Mouse (Mus musculus): ENCODE measurements around the gene Clmp.
"Not testable (repeated sequence)": the region's sequence is repeated elsewhere in the genome, so short reads cannot be mapped to it uniquely, and the experiment has no call there.

The Clmp gene

GRCm38 (mm10) chr9:40804576-40804975 lies 118.8 kb downstream of the Clmp start:
- not testable (repeated sequence) for DNase-seq

- peak; percentile 81 for DNase-seq
Observed at GRCm38 (mm10) chr9:40805263-40805662, 119.5 kb downstream of the Clmp start.

GRCm38 (mm10) chr9:40806440-40807288 lies 120.9 kb downstream of the Clmp start:
- DNase-seq = peak; percentile 26

- DNase-seq = no peak
Observed at GRCm38 (mm10) chr9:40807289-40807920, 121.6 kb downstream of the Clmp start.

GRCm38 (mm10) chr9:40808061-40808906 lies 122.5 kb downstream of the Clmp start:
- DNase-seq = no peak

GRCm38 (mm10) chr9:40808907-40809280 lies 123.1 kb downstream of the Clmp start:
- DNase-seq = no peak

GRCm38 (mm10) chr9:40811860-40812259 lies 126.1 kb downstream of the Clmp start:
- DNase-seq = peak; percentile 44

GRCm38 (mm10) chr9:40814060-40814459 lies 128.3 kb downstream of the Clmp start:
- no peak for DNase-seq

- no peak for DNase-seq
Observed at GRCm38 (mm10) chr9:40817325-40818028, 131.7 kb downstream of the Clmp start.

- no peak for DNase-seq
Observed at GRCm38 (mm10) chr9:40825601-40826000, 139.8 kb downstream of the Clmp start.

GRCm38 (mm10) chr9:40827366-40827765 lies 141.6 kb downstream of the Clmp start:
- no peak for DNase-seq

GRCm38 (mm10) chr9:40834569-40834968 lies 148.8 kb downstream of the Clmp start:
- peak; percentile 75 for DNase-seq

All from thymus, postnatal 14 days (tissue).